Mouse (Mus musculus) liver, postnatal 0 days (tissue): ENCODE measurements around the gene Cnpy3. TPM values are rescaled to one million over a fixed set of nuclear protein-coding genes. Genes with fewer than 3 reads are reported as not detected.

Experiments
- ATAC-seq: fragments of 200-750 bp; cut with Nextera tagmentation; 2 replicates; pipeline ENCODE4 v1.8.0; 2017; ENCODE audit warnings: mild to moderate bottlenecking, moderate library complexity
- DNase-seq: peaks from one replicate; pipeline ENCODE4 v3.0.0-alpha.2; 2016
- H3K27ac ChIP-seq: fragments of 300-500 bp; sonication (generic); 2 replicates; pipeline ENCODE4 v1.5.1; 2014; ENCODE audit warnings: antibody characterized with exemption, moderate library complexity, mild to moderate bottlenecking, low read depth
- H3K27me3 ChIP-seq: fragments of 300-500 bp; sonication (generic); 2 replicates; pipeline ENCODE4 v1.6.1; 2014; ENCODE audit warnings: low read length, control low read depth, mixed read lengths; ENCODE audit not compliant: insufficient read depth
- H3K36me3 ChIP-seq: fragments of 300-500 bp; sonication (generic); replicated peaks from 2 replicates; pipeline ENCODE4 v1.6.1; 2014; ENCODE audit warnings: mild to moderate bottlenecking, control low read depth, low read length, moderate library complexity, mixed read lengths; ENCODE audit not compliant: insufficient read depth
- H3K4me1 ChIP-seq: fragments of 300-500 bp; sonication (generic); 2 replicates; pipeline ENCODE4 v1.6.1; 2014; ENCODE audit warnings: antibody characterized with exemption, mild to moderate bottlenecking, control low read depth; ENCODE audit not compliant: insufficient read depth
- H3K4me2 ChIP-seq: fragments of 300-500 bp; sonication (generic); 2 replicates; pipeline ENCODE4 v1.6.1; 2014; ENCODE audit warnings: low read depth, mild to moderate bottlenecking, low read length, moderate library complexity, mixed read lengths
- H3K4me3 ChIP-seq: fragments of 300-500 bp; sonication (generic); 2 replicates; pipeline ENCODE4 v1.5.1; 2014; ENCODE audit warnings: low read depth, low read length
- H3K9ac ChIP-seq: fragments of 300-500 bp; sonication (generic); replicated peaks from 2 replicates; pipeline ENCODE4 v1.6.1; 2014; ENCODE audit warnings: mild to moderate bottlenecking, moderate library complexity
- H3K9me3 ChIP-seq: fragments of 300-500 bp; sonication (generic); 2 replicates; pipeline ENCODE4 v1.6.1; 2016; ENCODE audit warnings: mild to moderate bottlenecking, control low read depth, low read length, mixed read lengths
- CTCF ChIP-seq: sonication (generic); IDR thresholded peaks from 2 replicates; pipeline ENCODE4 v1.5.1; 2016; ENCODE audit warnings: antibody characterized with exemption, low read depth
- EP300 ChIP-seq: IDR thresholded peaks from 2 replicates; pipeline ENCODE4 v1.6.1; 2016; ENCODE audit warnings: antibody characterized with exemption, low read depth, mild to moderate bottlenecking
- WGBS: fragments of 180-500 bp; shearing (Covaris S2); extraction: QIAGEN DNeasy Blood & Tissue Kit; methylation state at CpG from one replicate; pipeline ENCODE4 v1.1.7; 2014; ENCODE audit not compliant: insufficient replicate concordance; 5-methylcytosine and 5-hydroxymethylcytosine counted together
- polyA plus RNA-seq: library from polyadenylated mRNA; unstranded; fragments of >200 nt; fragmentation: Nextera tagmentation; extraction: Ambion mirVana; gene quantifications from 2 replicates; pipeline ENCODE4 v1.2.1, GENCODE M21; 2015

Cnpy3 gene
- polyA plus RNA-seq, 1 experiment from 2014 or later: 24.1 TPM

DNA sequence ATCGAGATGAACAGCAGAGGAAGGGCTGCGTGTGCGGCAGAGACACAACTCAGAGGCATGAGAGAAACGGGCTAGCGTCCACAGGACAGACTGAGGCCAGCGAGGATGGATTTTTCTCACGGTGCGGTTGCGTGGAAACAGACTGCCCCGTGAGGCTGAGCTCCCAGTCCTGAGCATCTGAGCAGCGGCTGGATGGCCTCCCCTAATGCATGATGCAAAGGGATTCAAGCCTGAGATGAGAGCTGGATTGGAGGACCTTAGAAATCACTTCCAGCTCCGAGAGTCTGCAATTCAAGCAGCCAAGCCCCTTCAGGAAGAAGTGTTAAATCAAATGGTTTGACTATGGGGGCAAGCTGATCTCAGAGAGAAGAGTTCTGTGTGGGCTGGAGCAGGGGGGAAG lies 50.5 kb downstream of the Cnpy3 start:
- DNase-seq: no peak
- Histone ChIP-seq H3K4me2 (no peak overlapping the region), H3K27me3 (no peaks in the 10 kb centered on the region), H3K9ac (no peak overlapping the region), H3K36me3 (peaks cover 7% of the 10 kb centered on the region), H3K9me3 (no peaks in the 10 kb centered on the region), H3K27ac (no peak overlapping the region), H3K4me3 (no peak overlapping the region), H3K4me1 (peaks cover 21% of the 10 kb centered on the region)
- TF ChIP-seq CTCF (no peak), EP300 (no peak)
- WGBS: 88% methylated on average over 12 of the region's 12 CpGs
- no peak for ATAC-seq

DNA sequence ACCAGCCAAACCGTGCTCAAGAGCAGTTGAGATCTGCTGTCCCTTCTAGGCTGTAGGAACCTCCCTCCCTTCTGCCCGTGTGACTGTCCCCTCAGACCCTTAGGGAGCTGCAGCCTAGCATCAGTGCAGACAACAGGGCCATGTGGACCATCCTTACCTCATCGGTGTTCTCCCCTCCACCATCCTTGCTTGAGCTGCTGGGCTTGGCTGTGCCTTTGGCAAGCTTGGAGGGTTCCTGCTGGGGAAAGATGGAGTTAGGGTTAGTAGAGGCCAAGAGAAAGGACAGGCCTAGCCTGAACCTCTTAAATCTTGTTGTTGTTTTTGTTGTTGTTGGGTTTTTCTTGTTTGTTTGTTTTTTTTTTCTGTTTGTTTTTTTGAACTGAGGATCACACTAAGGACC lies 52.1 kb downstream of the Cnpy3 start:
- Histone ChIP-seq H3K9ac (no peak overlapping the region), H3K27me3 (no peaks in the 10 kb centered on the region), H3K9me3 (no peaks in the 10 kb centered on the region), H3K4me1 (peaks cover 14% of the 10 kb centered on the region), H3K4me3 (no peak overlapping the region), H3K27ac (no peak overlapping the region), H3K36me3 (peaks cover 7% of the 10 kb centered on the region), H3K4me2 (no peak overlapping the region)
- WGBS: 86% methylated on average over 3 of the region's 3 CpGs
- ATAC-seq (no peak), DNase-seq (no peak)
- TF ChIP-seq EP300 (no peak), CTCF (no peak)

DNA sequence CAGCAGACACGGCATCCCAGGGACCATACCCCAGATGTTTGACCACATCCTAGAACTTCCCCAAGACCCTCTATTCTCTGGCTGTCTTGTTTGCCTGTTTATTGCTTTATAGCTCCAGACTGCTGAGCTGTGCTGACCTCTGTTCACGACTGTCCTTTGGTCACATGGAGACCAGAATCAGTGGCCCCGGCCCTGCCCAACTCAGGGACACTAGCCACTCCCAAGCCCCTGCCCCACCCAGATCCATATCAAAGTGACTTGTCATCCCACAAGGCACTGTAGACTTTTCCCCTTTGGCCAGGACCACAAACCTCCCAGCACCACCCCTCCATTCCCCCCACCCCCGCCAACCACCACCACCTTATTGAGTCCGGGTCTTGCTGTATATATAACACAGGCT lies 52.8 kb downstream of the Cnpy3 start:
- ATAC-seq: no peak
- no peaks in the 10 kb centered on the region for H3K9me3 ChIP-seq
- H3K4me1 ChIP-seq: peaks cover 14% of the 10 kb centered on the region
- H3K4me3 ChIP-seq: no peak overlapping the region
- WGBS: 72% methylated on average over 5 of the region's 5 CpGs
- H3K36me3 ChIP-seq: peaks cover 7% of the 10 kb centered on the region
- DNase-seq: no peak
- H3K27ac ChIP-seq: no peak overlapping the region
- no peak for TF ChIP-seq CTCF
- TF ChIP-seq EP300: no peak
- H3K4me2 ChIP-seq: no peak overlapping the region
- no peaks in the 10 kb centered on the region for H3K27me3 ChIP-seq
- H3K9ac ChIP-seq: no peak overlapping the region

DNA sequence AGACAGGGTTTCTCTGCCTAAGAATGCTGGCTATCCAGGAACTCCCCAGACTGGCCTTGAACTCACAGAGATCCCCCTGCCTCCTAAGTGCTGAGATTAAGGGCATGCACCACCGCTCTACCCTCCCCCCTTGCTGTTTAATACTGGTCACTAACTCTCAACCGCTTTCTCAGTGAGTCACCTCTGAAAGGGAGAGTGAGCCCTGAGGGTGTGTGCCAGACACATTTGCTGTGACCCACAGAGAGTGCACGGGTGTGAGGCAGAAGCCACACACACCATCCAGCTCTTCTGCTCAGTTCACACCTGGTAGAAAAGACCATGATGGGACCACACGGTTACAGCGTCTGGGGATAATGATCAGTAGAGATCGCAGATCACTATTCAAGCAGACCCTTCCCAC lies 53.5 kb downstream of the Cnpy3 start:
- H3K4me2 ChIP-seq: no peak overlapping the region
- H3K9me3 ChIP-seq: no peaks in the 10 kb centered on the region
- ATAC-seq (no peak), DNase-seq (no peak)
- H3K4me1 ChIP-seq: peaks cover 8% of the 10 kb centered on the region
- H3K4me3 ChIP-seq: no peak overlapping the region
- 85% methylated on average over 6 of the region's 6 CpGs for WGBS
- no peak overlapping the region for H3K9ac ChIP-seq
- H3K27me3 ChIP-seq: no peaks in the 10 kb centered on the region
- peaks cover 7% of the 10 kb centered on the region for H3K36me3 ChIP-seq
- TF ChIP-seq EP300 (no peak), CTCF (no peak)
- no peak overlapping the region for H3K27ac ChIP-seq

DNA sequence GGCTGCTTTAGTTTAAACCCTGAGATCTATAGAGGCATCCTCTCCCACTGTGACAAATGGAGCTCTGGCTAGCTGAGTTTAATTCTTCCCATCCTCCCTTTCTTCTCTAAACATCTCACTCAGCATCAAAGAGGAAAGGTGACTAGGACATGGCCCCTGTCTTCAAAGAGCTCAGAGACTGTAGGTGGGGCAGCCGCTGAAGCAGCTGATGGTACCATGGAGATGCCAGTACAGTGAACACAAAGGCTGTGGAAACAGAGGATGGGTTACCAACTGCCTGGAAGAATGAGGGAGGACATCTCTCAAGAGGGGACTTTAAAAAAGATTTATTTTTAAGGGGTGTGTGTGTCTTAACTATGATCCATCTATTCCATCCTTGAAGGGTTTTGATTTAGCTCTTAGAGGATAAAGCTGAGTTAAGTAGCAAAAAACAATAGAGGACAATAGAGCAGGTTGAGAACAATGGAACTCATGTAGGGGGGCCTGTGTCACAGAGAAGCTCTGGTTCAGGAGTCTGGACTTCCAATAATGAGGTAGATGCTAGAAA lies 57.4 kb downstream of the Cnpy3 start:
- H3K4me1 ChIP-seq: no peaks in the 10 kb centered on the region
- no peak overlapping the region for H3K4me2 ChIP-seq
- DNase-seq: no peak
- 82% methylated on average over 1 of the region's 1 CpGs for WGBS
- no peak overlapping the region for H3K27ac ChIP-seq
- no peak overlapping the region for H3K4me3 ChIP-seq
- no peaks in the 10 kb centered on the region for H3K27me3 ChIP-seq
- no peak for ATAC-seq
- H3K9me3 ChIP-seq: no peaks in the 10 kb centered on the region
- no peak for TF ChIP-seq CTCF
- no peak for TF ChIP-seq EP300
- H3K9ac ChIP-seq: no peak overlapping the region
- peaks cover 7% of the 10 kb centered on the region; the same call in 1 of the 2 replicates for H3K36me3 ChIP-seq

DNA sequence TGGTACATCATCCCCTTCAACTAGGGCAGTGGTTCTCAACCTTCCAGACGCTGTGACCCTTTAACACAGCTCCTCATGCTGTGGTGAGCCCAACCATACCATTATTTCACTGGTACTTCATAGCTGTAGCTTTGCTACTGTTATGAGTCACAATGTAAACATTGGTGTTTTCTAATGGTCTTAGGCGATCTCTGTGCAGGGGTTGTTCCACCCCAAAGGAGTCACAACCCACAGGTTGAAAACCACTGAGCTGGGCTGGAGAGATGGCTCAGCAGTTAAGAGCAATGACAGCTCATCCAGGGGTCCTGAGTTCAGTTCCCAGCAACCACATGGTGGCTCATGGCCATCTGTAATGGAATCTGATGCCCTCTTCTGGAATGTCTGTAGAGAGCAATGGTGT lies 60.6 kb downstream of the Cnpy3 start:
- no peaks in the 10 kb centered on the region for H3K4me1 ChIP-seq
- WGBS: 86% methylated on average over 2 of the region's 2 CpGs
- H3K27me3 ChIP-seq: no peaks in the 10 kb centered on the region
- H3K4me3 ChIP-seq: no peak overlapping the region
- no peak overlapping the region for H3K9ac ChIP-seq
- no peak overlapping the region for H3K27ac ChIP-seq
- peaks cover 13% of the 10 kb centered on the region for H3K36me3 ChIP-seq
- no peaks in the 10 kb centered on the region for H3K9me3 ChIP-seq
- TF ChIP-seq CTCF: no peak
- no peak for TF ChIP-seq EP300
- DNase-seq: no peak
- no peak overlapping the region for H3K4me2 ChIP-seq
- no peak for ATAC-seq

DNA sequence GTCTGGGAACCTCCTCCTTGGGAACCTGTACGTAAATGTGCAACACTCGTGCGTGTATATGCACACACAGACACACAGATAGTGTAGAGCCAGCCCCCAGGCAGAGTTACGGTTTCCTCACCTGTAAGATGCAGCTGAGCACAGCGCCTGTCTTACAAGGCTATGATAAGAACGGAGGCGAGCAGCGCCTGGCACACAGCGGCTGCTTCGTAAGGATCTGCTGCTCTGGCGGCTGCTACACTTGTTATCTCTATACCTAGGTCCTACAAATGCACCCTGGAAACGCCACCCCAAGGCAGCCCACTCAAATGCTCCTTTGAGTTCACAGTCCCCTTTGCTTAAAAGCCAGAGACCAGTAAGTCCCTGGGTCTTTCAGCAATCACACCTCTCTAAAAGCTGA lies 61.3 kb downstream of the Cnpy3 start:
- DNase-seq (no peak), ATAC-seq (peak; percentile 41; the same call in 1 of the 2 replicates)
- Histone ChIP-seq H3K4me3 (no peak overlapping the region), H3K27me3 (no peaks in the 10 kb centered on the region), H3K4me2 (0 out of 2 replicates have a peak overlapping the region, but pooled peaks have one; percentile 13), H3K36me3 (peaks cover 20% of the 10 kb centered on the region), H3K27ac (no peak overlapping the region), H3K9ac (no peak overlapping the region), H3K9me3 (no peaks in the 10 kb centered on the region), H3K4me1 (no peaks in the 10 kb centered on the region)
- 65% methylated on average over 12 of the region's 12 CpGs for WGBS
- TF ChIP-seq EP300 (no peak), CTCF (no peak)
